Mouse (Mus musculus) ES-E14 (cell line): Measurements from ENCODE around the gene Syt6. TPM values are rescaled to one million over a fixed set of nuclear protein-coding genes. Genes with fewer than 3 reads are reported as not detected.
A peak's percentile ranks its signal among the peaks of the same experiment; 100 is the strongest.

Experiments used
- DNase-seq: peaks from one replicate; pipeline ENCODE4 v3.0.0-alpha.2; 2013; ENCODE audit warnings: low read depth, low spot score
- H3K27ac ChIP-seq: 2 replicates; pipeline ENCODE4 v1.5.1; 2012; ENCODE audit warnings: low read depth, mild to moderate bottlenecking, low read length, moderate library complexity, mixed read lengths; ENCODE audit not compliant: poor library complexity, insufficient read depth, severe bottlenecking
- H3K36me3 ChIP-seq: 2 replicates; pipeline ENCODE4 v1.6.1; 2012; ENCODE audit warnings: mild to moderate bottlenecking, low read length, moderate library complexity, mixed read lengths; ENCODE audit not compliant: control insufficient read depth, poor library complexity, insufficient read depth, severe bottlenecking
- H3K4me1 ChIP-seq, 2 experiments: fragments of 150-350 bp in 1 of 2; sonication (generic) in 1 of 2; 2 replicates each; pipeline ENCODE4 v1.6.1; 2012; ENCODE audit warnings: low read length in 2 of 2, mild to moderate bottlenecking in 1 of 2, mixed read lengths in 1 of 2; ENCODE audit not compliant: control insufficient read depth in 2 of 2, insufficient read depth in 2 of 2, poor library complexity in 1 of 2
- H3K4me3 ChIP-seq, 2 experiments: fragments of 150-350 bp in 1 of 2; sonication (generic) in 1 of 2; 2 replicates each; pipeline ENCODE4 v1.5.1; 2012; ENCODE audit warnings: low read length in 2 of 2, low read depth in 1 of 2, mild to moderate bottlenecking in 1 of 2, mixed read lengths in 1 of 2; ENCODE audit not compliant: insufficient read depth in 1 of 2, poor library complexity in 1 of 2, severe bottlenecking in 1 of 2
- H3K9ac ChIP-seq: 2 replicates; pipeline ENCODE4 v1.6.1; 2012; ENCODE audit warnings: low read depth, mild to moderate bottlenecking, low read length, mixed read lengths; ENCODE audit not compliant: poor library complexity, insufficient read depth, severe bottlenecking
- H3K9me3 ChIP-seq: fragments of 150-350 bp; sonication (generic); 2 replicates; pipeline ENCODE4 v1.6.1; 2012; ENCODE audit warnings: low read depth, mild to moderate bottlenecking, low read length; ENCODE audit not compliant: control insufficient read depth, insufficient read depth
- CHD2 ChIP-seq: IDR thresholded peaks from 2 replicates; pipeline ENCODE4 v1.6.1; 2014; ENCODE audit warnings: mild to moderate bottlenecking, low read depth, low read length, inconsistent platforms
- HCFC1 ChIP-seq: IDR thresholded peaks from 2 replicates; pipeline ENCODE4 v1.6.1; 2012; ENCODE audit warnings: low read length, inconsistent platforms, borderline replicate concordance; ENCODE audit not compliant: insufficient read depth
- MAFK ChIP-seq: IDR thresholded peaks from 2 replicates; pipeline ENCODE4 v1.6.1; 2014; ENCODE audit warnings: mild to moderate bottlenecking, low read depth, low read length, inconsistent platforms; ENCODE audit not compliant: insufficient read depth
- ZC3H11A ChIP-seq: IDR thresholded peaks from 2 replicates; pipeline ENCODE4 v1.6.1; 2012; ENCODE audit warnings: low read depth, mild to moderate bottlenecking, inconsistent platforms, low read length, borderline replicate concordance
- ZNF384 ChIP-seq: IDR thresholded peaks from 2 replicates; pipeline ENCODE4 v1.6.1; 2012; ENCODE audit warnings: low read depth, low read length, inconsistent platforms
- in situ Hi-C, 2 experiments: fragments of 600-800 bp; cut with MboI; formaldehyde crosslinking; loops; one replicate each; pipeline ENCODE4 v1.15.1; 2025; ENCODE audit warnings: low sequenced_read_pairs in 2 of 2, inconsistent platforms in 1 of 2; ENCODE audit not compliant: unreplicated experiment in 2 of 2
- total RNA-seq: library from RNA; depleted of rRNA; stranded (reverse); fragments of 300-350 nt; gene quantifications from 2 replicates; pipeline ENCODE4 v1.2.3, GENCODE M21; 2012

Gene Syt6
- total RNA-seq, 1 experiment, result 0.22 TPM

DNA sequence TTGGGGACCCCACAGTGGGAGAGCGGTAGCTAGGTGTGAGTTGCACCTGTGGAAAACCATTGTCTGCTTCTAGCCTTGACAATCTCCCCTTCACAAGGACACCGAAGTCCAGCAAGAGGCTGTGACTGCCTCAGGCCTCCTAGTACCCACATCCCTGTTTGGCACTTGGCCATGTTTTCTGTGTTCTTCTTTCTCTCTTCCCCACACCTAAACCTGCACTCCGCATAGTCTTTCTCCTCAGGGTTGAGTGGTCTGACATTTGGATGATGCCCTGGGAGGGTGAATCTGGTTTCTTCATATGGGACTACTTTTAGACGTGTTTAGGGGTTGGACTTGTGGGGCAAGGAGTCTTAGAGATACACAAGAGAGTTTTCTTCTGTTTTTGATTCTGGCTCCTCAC, 2.5 kb upstream of the Syt6 start:
- Histone ChIP-seq H3K9me3 (no peaks in the 10 kb centered on the region), H3K4me3 (no peak overlapping the region), H3K9ac (no peak overlapping the region), H3K27ac (no peak overlapping the region), H3K36me3 (no peaks in the 10 kb centered on the region), H3K4me1 (peaks cover 0 to 4% of the 10 kb centered on the region in 2 experiments; a peak in 3 of 4 replicates)
- TF ChIP-seq ZNF384, result no peak
- no peak for TF ChIP-seq MAFK
- no peak for TF ChIP-seq CHD2
- no peak for TF ChIP-seq HCFC1
- TF ChIP-seq ZC3H11A, result no peak
- DNase-seq, result no peak
- in situ Hi-C loops, result no loop called here

DNA sequence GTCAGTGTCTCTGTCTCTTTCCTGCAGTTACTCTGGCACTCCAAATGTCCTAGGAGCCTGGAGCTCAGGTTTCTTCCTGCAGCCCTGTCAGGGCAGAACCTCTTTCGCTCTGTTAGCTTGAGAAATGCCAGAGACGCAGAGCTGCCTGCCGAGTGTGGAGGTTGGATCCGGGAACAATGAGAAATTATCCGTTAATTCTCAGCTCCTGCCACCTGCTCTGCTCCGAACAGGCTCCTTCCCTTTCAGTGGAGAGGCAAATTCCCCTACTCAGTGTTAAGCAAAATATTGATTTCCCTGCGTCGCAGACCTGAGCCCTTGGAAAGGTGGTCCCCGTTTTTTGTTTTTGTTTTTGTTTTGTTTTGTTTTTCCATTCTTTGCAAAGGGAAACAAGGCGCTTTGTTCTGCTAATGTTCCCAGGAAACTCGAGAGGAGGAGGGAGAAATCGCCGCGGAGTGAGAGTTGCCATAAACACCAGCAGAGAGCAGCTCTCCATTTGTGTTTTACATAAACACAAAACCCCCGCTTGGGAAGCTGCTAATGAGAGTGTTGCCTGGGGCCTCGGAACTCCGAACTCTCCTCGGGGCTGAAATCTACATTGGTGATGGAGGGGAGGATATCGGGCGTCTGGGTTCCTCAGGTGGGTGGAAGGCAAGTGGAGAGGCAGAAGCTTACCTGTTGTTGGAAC, 1.8 kb upstream of the Syt6 start:
- no peaks in the 10 kb centered on the region for H3K36me3 ChIP-seq
- peak overlapping the region in 1 of 2 experiments; percentile 30; a peak in 1 of 4 replicates for H3K4me3 ChIP-seq
- in situ Hi-C loops, result no loop called here
- no peaks in the 10 kb centered on the region for H3K9me3 ChIP-seq
- H3K4me1 ChIP-seq, result peaks cover 0 to 4% of the 10 kb centered on the region in 2 experiments; a peak in 3 of 4 replicates
- H3K9ac ChIP-seq, result no peak overlapping the region
- no peak for TF ChIP-seq MAFK
- TF ChIP-seq ZNF384, result no peak
- TF ChIP-seq ZC3H11A, result no peak
- TF ChIP-seq HCFC1, result no peak
- TF ChIP-seq CHD2, result no peak
- no peak overlapping the region for H3K27ac ChIP-seq
- no peak for DNase-seq

DNA sequence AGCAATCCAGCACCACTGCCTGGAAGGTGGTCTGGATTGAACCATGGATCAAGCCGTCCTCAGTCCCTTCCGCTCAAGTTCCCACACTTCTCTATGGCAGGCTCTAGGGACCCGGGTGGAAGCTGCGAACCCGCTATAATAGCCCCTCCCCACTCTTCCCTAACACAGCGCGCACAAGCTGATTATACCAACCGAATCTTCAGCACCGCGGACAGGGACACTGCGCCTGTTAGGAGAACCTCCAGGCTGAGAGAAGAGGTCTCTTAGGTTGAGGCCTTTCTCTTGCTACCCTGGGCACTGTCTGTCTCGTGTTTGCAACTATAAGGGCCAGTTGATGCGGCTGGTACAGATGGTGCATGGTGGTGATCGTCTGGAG, 1.3 kb upstream of the Syt6 start:
- DNase-seq, result peak; percentile 96
- Histone ChIP-seq H3K4me1 (peaks cover 0 to 4% of the 10 kb centered on the region in 2 experiments; a peak in 3 of 4 replicates), H3K9me3 (no peaks in the 10 kb centered on the region), H3K36me3 (no peaks in the 10 kb centered on the region), H3K4me3 (0 out of 4 replicates have a peak overlapping the region, but pooled peaks of 1 of the 2 experiments have one; percentile 30), H3K27ac (no peak overlapping the region), H3K9ac (no peak overlapping the region)
- in situ Hi-C loops, result no loop called here
- no peak for TF ChIP-seq MAFK
- no peak for TF ChIP-seq ZC3H11A
- no peak for TF ChIP-seq ZNF384
- no peak for TF ChIP-seq CHD2
- TF ChIP-seq HCFC1, result no peak

DNA sequence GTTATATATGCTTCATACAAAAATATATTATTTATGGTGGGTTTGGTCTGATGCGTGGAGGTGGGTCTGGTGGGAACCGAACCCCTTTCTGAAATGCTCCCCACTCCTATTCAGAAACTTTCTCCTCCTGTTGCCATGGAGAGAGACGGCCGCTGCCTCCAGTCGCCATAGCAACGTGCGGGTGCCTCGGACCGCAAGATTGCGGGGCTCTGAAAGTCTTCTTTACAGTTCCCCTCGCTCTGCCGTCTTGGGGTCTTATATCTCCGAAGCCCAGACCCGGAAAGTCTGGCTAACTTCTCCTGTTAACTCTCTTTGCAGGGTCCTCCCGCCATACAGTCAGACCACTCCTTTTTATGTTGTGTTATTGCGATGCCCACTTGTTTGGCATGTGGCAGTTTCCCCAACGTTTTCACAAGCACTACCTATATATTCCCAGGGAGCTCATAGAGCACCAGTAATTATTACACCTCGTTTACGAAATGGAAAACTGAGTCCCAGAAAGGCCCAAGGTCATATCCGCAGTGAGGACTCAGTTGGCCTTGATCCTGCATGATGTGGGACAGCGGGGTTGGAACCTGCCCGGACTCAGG, 370 bp upstream of the Syt6 start:
- H3K9ac ChIP-seq, result no peak overlapping the region
- no peak overlapping the region for H3K27ac ChIP-seq
- H3K9me3 ChIP-seq, result no peaks in the 10 kb centered on the region
- H3K36me3 ChIP-seq, result no peaks in the 10 kb centered on the region
- TF ChIP-seq CHD2, result no peak
- TF ChIP-seq ZNF384, result no peak
- no peak for TF ChIP-seq ZC3H11A
- no peak for TF ChIP-seq HCFC1
- TF ChIP-seq MAFK, result no peak
- DNase-seq, result no peak
- in situ Hi-C loops, result no loop called here
- no peak overlapping the region; a peak in 1 of 4 replicates for H3K4me3 ChIP-seq
- H3K4me1 ChIP-seq, result peaks cover 0 to 4% of the 10 kb centered on the region in 2 experiments; a peak in 3 of 4 replicates
